Mouse (Mus musculus) embryonic facial prominence, embryonic 12.5 days (tissue): ENCODE measurements at regions not wholly inside any gene's neighbourhood (a gene's known extent, or its start where the extent isn't known, plus 50 kb on each side); places are given as distances from the start of the nearest gene placed in this dataset.
"Not testable (repeated sequence)": the region's sequence is repeated elsewhere in the genome, so short reads cannot be mapped to it uniquely, and the experiment has no call there.

ENCODE experiments used
- ATAC-seq: fragments of 200-750 bp; cut with Nextera tagmentation; 2 replicates; pipeline ENCODE4 v1.8.0; 2017; ENCODE audit not compliant: insufficient number of reproducible peaks, insufficient read depth, low FRiP score, low TSS enrichment
- H3K27ac ChIP-seq: fragments of 300-500 bp; sonication (generic); 2 replicates; pipeline ENCODE4 v1.5.1; 2016; ENCODE audit warnings: mild to moderate bottlenecking
- H3K27me3 ChIP-seq: fragments of 300-500 bp; sonication (generic); 2 replicates; pipeline ENCODE4 v1.6.1; 2016; ENCODE audit warnings: mild to moderate bottlenecking, moderate library complexity
- H3K36me3 ChIP-seq: fragments of 300-500 bp; sonication (generic); 2 replicates; pipeline ENCODE4 v1.6.1; 2016; ENCODE audit warnings: mild to moderate bottlenecking
- H3K4me1 ChIP-seq: fragments of 300-500 bp; sonication (generic); 2 replicates; pipeline ENCODE4 v1.6.1; 2016
- H3K4me2 ChIP-seq: fragments of 300-500 bp; sonication (generic); replicated peaks from 2 replicates; pipeline ENCODE4 v1.6.1; 2016; ENCODE audit warnings: mild to moderate bottlenecking, moderate library complexity
- H3K4me3 ChIP-seq: fragments of 300-500 bp; sonication (generic); 2 replicates; pipeline ENCODE4 v1.5.1; 2016; ENCODE audit warnings: mild to moderate bottlenecking
- H3K9ac ChIP-seq: fragments of 300-500 bp; sonication (generic); 2 replicates; pipeline ENCODE4 v1.6.1; 2016; ENCODE audit warnings: mild to moderate bottlenecking, moderate library complexity
- H3K9me3 ChIP-seq: fragments of 300-500 bp; sonication (generic); 2 replicates; pipeline ENCODE4 v1.6.1; 2016; ENCODE audit warnings: mild to moderate bottlenecking, moderate library complexity
- WGBS: fragments of 180-500 bp; shearing (Covaris S2); methylation state at CpG from one replicate; pipeline ENCODE4 v1.1.7; 2016; 5-methylcytosine and 5-hydroxymethylcytosine counted together

- not testable (repeated sequence) for H3K36me3 ChIP-seq, H3K4me2 ChIP-seq, H3K9ac ChIP-seq, H3K4me3 ChIP-seq, H3K27ac ChIP-seq, H3K4me1 ChIP-seq, H3K9me3 ChIP-seq, ATAC-seq, H3K27me3 ChIP-seq
- 57% methylated on average over 3 of the region's 3 CpGs for WGBS
These were observed 51.8 kb downstream of the Teddm3 start for GRCm38 (mm10) chr16:21102033-21102432.

DNA sequence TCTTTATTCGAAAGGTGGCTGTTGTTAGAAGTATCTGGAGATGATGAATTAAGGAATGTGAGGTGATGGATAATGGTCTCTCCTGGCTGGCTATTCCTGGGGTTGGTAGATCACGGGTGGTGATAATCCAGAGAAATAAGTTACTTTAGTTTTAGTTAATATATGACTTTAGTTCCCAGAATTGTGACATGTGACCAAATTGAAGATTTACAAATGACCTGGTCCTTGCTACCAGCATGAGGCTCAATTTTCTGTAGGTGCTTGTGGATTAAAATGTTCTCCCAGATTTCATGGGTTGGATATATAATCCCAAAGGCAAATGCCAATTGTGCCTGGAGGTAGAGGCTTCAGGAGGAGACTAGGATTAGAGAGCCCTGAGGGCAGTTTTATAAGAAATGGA, 53.7 kb downstream of the Teddm3 start:
- H3K27ac ChIP-seq, H3K9ac ChIP-seq, H3K4me1 ChIP-seq, H3K36me3 ChIP-seq, H3K9me3 ChIP-seq, H3K4me2 ChIP-seq, H3K4me3 ChIP-seq, H3K27me3 ChIP-seq, ATAC-seq: not testable (repeated sequence)
- 83% methylated on average over 2 of the region's 2 CpGs for WGBS

GRCm38 (mm10) chr16:21074779-21075148, 79.0 kb downstream of the Teddm3 start:
- Histone ChIP-seq H3K27me3 (no peaks in the 10 kb centered on the region), H3K9ac (no peak overlapping the region), H3K27ac (no peak overlapping the region), H3K36me3 (no peaks in the 10 kb centered on the region), H3K4me2 (no peak overlapping the region), H3K4me3 (no peak overlapping the region), H3K4me1 (no peaks in the 10 kb centered on the region), H3K9me3 (no peaks in the 10 kb centered on the region)
- ATAC-seq, result no peak
- 64% methylated on average over 5 of the region's 5 CpGs for WGBS

- H3K36me3 ChIP-seq, H3K27me3 ChIP-seq, H3K9me3 ChIP-seq, H3K4me3 ChIP-seq, H3K4me2 ChIP-seq, ATAC-seq, H3K27ac ChIP-seq, H3K9ac ChIP-seq, H3K4me1 ChIP-seq: not testable (repeated sequence)
- WGBS, result 27% methylated on average over 9 of the region's 10 CpGs
These were observed 79.6 kb downstream of the Teddm3 start for GRCm38 (mm10) chr16:21074082-21074778.

DNA sequence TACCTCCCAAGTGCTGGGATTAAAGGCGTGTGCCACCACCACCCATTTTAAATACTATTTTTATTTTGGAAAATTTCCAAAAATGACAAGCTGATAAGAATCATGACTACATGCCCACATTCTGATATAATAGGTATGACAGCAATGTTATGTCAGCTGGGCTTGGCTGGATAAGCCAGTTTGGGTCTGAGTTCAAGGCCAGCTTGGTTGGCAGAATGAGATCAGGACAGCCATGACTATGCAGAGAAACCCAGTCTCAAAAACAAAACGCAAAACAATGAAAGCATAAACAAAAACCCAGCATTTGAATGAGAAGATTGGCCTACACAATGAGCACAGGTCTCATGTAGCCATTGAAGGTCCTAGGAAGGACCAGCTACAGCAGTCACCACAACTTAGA, 93.6 kb downstream of the Teddm3 start:
- no peak overlapping the region for H3K4me2 ChIP-seq
- no peak for ATAC-seq
- no peaks in the 10 kb centered on the region for H3K27me3 ChIP-seq
- no peak overlapping the region for H3K4me3 ChIP-seq
- H3K9me3 ChIP-seq, result no peaks in the 10 kb centered on the region
- WGBS, result 85% methylated on average over 2 of the region's 2 CpGs
- H3K27ac ChIP-seq, result no peak overlapping the region
- no peaks in the 10 kb centered on the region for H3K4me1 ChIP-seq
- H3K36me3 ChIP-seq, result no peaks in the 10 kb centered on the region
- no peak overlapping the region for H3K9ac ChIP-seq

- Histone ChIP-seq H3K9ac (no peak overlapping the region), H3K27ac (no peak overlapping the region), H3K4me1 (no peaks in the 10 kb centered on the region), H3K36me3 (no peaks in the 10 kb centered on the region), H3K27me3 (no peaks in the 10 kb centered on the region), H3K9me3 (peaks cover 7% of the 10 kb centered on the region; the same call in 1 of the 2 replicates), H3K4me3 (no peak overlapping the region), H3K4me2 (no peak overlapping the region)
- ATAC-seq, result no peak
These were observed 99.0 kb downstream of the Teddm3 start for GRCm38 (mm10) chr16:21054772-21055171.

DNA sequence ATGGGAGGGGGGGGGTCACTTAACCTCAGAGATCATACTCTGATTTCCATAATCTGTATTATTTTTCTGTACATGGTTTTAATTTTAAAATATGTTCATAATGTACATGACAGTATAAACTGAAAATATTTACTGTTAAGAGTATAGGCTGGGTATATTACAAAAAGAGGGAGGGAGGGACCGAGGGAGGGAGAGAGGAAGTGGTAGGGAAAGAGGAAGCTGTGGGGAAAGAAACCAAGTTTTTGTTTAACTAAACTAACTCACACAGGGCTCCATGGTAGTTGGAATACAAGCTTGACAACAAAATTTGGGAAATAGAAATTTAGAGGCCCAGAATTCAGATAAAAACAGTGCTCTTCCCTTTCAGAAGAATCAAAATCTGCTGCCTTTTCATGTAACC, 131.7 kb downstream of the Teddm3 start:
- 85% methylated on average over 1 of the region's 1 CpGs for WGBS
- not testable (repeated sequence) for H3K4me2 ChIP-seq, H3K4me1 ChIP-seq, H3K27ac ChIP-seq, H3K9me3 ChIP-seq, ATAC-seq, H3K4me3 ChIP-seq, H3K9ac ChIP-seq, H3K36me3 ChIP-seq, H3K27me3 ChIP-seq

DNA sequence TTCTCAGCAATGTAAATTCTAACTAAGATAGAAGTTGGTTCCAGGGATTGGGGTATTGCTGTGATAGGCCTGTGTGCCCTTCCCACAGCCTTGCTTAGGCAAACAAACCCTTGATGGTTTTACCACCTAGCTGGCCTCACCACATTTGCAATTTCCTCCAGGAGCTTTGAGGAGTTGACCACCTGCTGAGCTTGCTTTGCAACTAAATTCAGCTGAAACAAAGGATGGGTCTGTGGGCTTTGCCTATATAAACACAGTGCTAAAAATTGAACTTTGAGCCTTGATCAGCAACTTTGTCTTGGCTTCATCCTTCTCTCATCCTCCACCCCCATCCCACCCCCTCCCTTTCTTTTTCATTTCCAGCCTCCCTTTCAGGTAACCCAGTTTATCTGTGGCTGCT, 148.9 kb downstream of the Teddm3 start:
- ATAC-seq, result no peak

DNA sequence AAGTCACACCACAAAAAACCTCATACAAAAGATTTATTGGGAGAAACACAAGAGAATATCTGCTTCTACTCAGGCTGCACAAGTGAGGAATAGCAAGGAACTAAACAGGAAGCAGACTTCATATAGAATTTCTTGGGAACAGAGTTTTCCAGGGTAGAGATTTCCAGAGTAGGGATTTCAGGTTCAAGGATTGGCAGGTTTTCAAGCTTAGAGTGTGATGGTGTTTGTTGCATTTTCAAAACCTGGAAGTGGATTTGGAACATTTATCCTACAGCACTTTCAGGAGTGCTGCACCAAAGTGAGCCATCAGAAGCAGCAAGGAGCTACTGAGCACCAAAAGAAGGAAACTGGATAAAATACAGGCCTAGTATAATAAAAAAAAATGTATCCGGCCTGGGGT, 152.7 kb downstream of the Teddm3 start:
- Histone ChIP-seq H3K9me3 (no peaks in the 10 kb centered on the region), H3K36me3 (no peaks in the 10 kb centered on the region), H3K27ac (no peak overlapping the region), H3K27me3 (no peaks in the 10 kb centered on the region), H3K9ac (no peak overlapping the region), H3K4me3 (no peak overlapping the region), H3K4me1 (no peaks in the 10 kb centered on the region), H3K4me2 (no peak overlapping the region)
- no peak for ATAC-seq
- 88% methylated on average over 1 of the region's 1 CpGs for WGBS

More for the DNA sequence above, 148.9 kb downstream of the Teddm3 start:
- no peaks in the 10 kb centered on the region for H3K36me3 ChIP-seq
- H3K9me3 ChIP-seq, result no peaks in the 10 kb centered on the region
- no peak overlapping the region for H3K4me2 ChIP-seq
- H3K27ac ChIP-seq, result no peak overlapping the region
- no peaks in the 10 kb centered on the region for H3K27me3 ChIP-seq
- H3K4me1 ChIP-seq, result no peaks in the 10 kb centered on the region
- no peak overlapping the region for H3K9ac ChIP-seq
- H3K4me3 ChIP-seq, result no peak overlapping the region

DNA sequence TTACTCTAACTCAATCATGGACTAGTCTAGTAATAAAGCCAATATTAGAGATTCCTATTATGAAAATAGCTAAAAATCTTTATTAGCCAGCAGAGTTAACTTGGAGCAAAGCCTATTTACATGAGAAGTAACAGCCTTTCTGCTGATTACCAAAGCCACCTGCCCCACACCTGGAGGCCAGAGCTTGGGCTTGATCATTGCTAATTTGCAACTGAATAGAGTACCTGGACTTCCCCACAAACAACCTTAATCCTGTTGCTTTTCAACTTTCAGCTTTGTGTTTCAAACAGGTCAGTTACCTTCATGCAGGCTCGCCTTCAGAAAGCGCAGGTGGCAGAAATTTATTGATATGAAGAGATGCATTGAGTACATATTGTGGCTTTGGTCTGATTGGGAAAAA, 163.3 kb downstream of the Teddm3 start:
- no peak overlapping the region for H3K27ac ChIP-seq
- H3K9me3 ChIP-seq, result 0 out of 2 replicates have a peak, but pooled peaks cover 5% of the 10 kb centered on the region
- no peaks in the 10 kb centered on the region for H3K36me3 ChIP-seq
- ATAC-seq, result no peak
- H3K27me3 ChIP-seq, result no peaks in the 10 kb centered on the region
- H3K4me2 ChIP-seq, result no peak overlapping the region
- no peak overlapping the region for H3K9ac ChIP-seq
- no peaks in the 10 kb centered on the region for H3K4me1 ChIP-seq
- WGBS, result 83% methylated on average over 2 of the region's 2 CpGs
- no peak overlapping the region for H3K4me3 ChIP-seq

- Histone ChIP-seq H3K4me1 (0 out of 2 replicates have a peak, but pooled peaks cover 3% of the 10 kb centered on the region), H3K9ac (no peak overlapping the region), H3K27ac (no peak overlapping the region), H3K4me3 (no peak overlapping the region), H3K27me3 (no peaks in the 10 kb centered on the region), H3K9me3 (no peaks in the 10 kb centered on the region), H3K4me2 (no peak overlapping the region), H3K36me3 (no peaks in the 10 kb centered on the region)
- 49% methylated on average over 2 of the region's 2 CpGs for WGBS
- no peak for ATAC-seq
These were observed 178.4 kb downstream of the Teddm3 start for GRCm38 (mm10) chr16:20975406-20975805.

DNA sequence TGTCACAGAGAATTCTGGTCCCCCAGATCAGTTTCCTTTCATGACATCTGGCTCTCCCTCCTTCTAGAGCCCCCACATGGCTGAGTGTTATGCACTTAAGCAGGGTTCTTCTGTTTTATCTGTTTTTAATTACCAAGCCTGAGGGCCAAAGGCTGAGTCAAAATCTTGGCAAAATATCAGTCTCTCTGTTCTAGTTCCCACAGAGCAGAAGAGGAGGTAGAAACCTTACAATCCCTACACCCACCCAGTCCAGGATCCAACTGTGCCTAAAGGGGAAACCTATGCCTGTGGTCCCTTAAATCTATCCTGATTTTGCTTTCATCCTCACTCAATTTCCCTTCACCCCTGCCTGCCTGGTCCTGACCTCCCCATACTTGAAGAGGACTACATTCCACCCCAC, 181.4 kb downstream of the Teddm3 start:
- Histone ChIP-seq H3K4me3 (no peak overlapping the region), H3K27ac (no peak overlapping the region), H3K4me1 (0 out of 2 replicates have a peak, but pooled peaks cover 3% of the 10 kb centered on the region), H3K9me3 (no peaks in the 10 kb centered on the region), H3K27me3 (no peaks in the 10 kb centered on the region), H3K36me3 (no peaks in the 10 kb centered on the region), H3K9ac (no peak overlapping the region), H3K4me2 (no peak overlapping the region)
- no peak for ATAC-seq

DNA sequence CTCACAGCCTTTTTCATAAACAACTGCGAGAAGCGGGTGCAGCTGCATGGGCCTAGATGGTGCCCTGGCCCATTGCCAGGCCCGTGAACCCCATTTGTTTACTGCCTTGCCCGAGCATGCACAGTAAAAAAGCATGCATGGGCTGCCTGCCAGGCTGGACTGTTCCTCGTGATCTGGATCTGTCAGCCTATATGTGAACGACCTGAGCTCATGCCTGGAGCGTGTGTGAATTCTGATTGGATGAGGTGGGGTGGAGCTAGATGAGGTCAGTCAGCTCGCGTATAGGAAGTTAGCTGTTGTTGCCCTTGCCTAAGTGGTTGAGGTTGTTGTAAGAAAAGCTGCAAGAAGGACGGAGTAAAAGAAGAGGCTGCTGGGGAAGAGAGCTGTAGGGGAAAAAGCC, 194.9 kb downstream of the Teddm3 start:
- no peak for ATAC-seq
- H3K9me3 ChIP-seq, result no peaks in the 10 kb centered on the region
- no peak overlapping the region for H3K4me2 ChIP-seq
- no peaks in the 10 kb centered on the region for H3K4me1 ChIP-seq
- WGBS, result 71% methylated on average over 10 of the region's 10 CpGs
- no peaks in the 10 kb centered on the region for H3K27me3 ChIP-seq
- H3K27ac ChIP-seq, result no peak overlapping the region
- no peaks in the 10 kb centered on the region for H3K36me3 ChIP-seq
- H3K9ac ChIP-seq, result no peak overlapping the region
- H3K4me3 ChIP-seq, result no peak overlapping the region
